Mouse (Mus musculus) C2C12 (cell line): ENCODE data around the gene Dnah8.

ENCODE experiments used
- CEBPB ChIP-seq: IDR thresholded peaks from one replicate; pipeline ENCODE4 v1.6.1; 2011; ENCODE audit warnings: low read depth, mild to moderate bottlenecking, control low read depth, moderate library complexity
- CTCF ChIP-seq: IDR thresholded peaks from one replicate; pipeline ENCODE4 v1.5.1; 2011; ENCODE audit not compliant: control insufficient read depth, insufficient read depth, insufficient read length
- USF1 ChIP-seq: IDR thresholded peaks from one replicate; pipeline ENCODE4 v1.6.1; 2011; ENCODE audit warnings: low read depth, mild to moderate bottlenecking, control low read depth, moderate library complexity

DNA sequence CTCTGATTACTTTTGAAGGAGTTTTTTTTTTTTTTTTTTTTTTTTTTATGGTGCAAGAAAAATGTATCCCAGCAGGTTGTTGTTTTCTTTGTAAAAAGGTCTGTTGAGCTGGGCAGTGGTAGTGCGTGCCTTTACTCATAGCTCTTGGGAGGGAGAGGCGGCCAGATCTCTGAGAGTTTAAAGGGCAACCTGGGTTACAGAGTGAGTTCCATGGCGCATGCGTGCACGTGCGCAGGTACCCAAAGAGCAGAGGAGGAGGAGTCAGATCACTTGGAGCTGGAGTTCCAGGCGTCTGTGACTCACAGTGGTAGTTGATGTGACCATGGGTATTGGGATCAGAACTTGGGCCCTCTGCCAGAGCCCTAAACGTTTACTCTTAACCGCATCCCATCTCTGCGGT, 54.4 kb downstream of the Dnah8 start:
- TF ChIP-seq USF1 (no peak), CTCF (no peak), CEBPB (no peak)
